Mouse (Mus musculus): ENCODE results near the gene Fermt1.
A peak's percentile ranks its signal among the peaks of the same experiment; 100 is the strongest.

Fermt1 gene

DNA sequence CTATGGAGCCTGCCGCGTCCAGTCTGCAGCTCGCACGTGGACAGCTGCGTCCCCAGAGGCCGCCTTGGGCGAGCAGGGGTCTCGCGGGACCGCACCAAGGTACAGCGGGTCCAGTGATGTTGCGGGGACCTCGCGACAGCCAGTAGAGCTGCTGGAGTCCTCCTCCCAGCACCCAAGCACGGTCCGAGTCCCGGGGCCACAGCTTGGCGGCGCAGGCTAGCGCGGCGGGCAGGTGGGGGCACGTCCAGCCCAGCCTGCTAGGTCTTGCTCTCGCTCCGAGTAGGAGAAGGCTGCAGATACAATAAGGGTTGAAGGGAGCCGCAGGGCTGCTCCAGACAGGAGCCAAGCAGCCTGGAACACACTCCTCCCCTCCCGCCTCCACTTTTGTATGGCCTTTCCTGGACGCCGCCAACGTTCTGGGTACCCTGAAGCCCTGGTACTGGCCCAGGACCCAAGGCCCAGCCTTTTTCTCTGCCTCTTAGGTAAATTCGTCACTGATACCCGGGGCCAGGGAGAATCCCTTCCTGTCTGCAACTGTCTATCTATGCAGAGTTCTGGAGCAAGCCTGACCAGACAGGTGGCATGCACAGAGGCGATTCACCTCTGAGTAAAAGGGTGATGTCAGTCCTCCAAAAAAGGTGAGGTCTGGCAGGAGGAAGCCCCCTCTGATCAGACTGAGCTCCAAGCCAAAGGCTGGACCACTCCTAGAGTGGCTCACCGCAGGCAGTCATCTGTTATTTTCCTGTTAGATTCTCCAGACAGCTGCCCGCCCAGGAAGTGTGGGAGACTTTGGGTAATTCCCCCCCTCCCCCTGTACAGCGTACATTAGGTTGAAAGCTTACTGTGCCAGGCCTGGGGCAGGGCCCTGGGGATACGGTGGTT is at the start of gene Fermt1:
Gene Fermt1, minus strand, starts transcription at position 581 of the 882 bp plus-strand sequence.
- peak; percentile 77 for DNase-seq (ENCODE audit: low spot score)

- DNase-seq (ENCODE audit: low spot score), result peak; percentile 26
Observed at GRCm38 (mm10) chr2:132992659-132993531, 47.2 kb upstream of the Fermt1 start.

- peak; percentile 19 for DNase-seq (ENCODE audit: low spot score)
Observed at GRCm38 (mm10) chr2:132989778-132990564, 44.3 kb upstream of the Fermt1 start.

- DNase-seq (ENCODE audit: low spot score), result no peak
Observed at GRCm38 (mm10) chr2:132973346-132973745, 27.6 kb upstream of the Fermt1 start.

DNA sequence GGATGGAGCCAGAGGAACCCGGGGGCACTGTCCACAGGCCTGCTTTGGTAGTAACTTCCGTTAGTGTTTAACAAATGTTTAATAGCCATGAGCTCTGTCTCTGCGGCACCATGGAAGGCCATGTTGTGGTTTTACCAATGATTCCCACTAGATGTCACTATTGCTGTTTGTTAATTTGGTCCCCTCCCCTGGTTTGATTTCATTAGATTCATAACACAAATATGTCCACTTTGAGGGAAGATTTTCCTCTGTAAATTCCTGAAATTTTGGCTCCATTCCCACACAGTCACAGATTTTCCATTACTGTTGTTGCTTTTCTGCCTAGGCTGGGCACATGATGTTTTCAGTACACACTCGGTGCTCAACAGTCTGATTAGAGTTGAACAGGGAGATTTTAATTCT is 25.1 kb upstream of the Fermt1 start:
- DNase-seq (ENCODE audit: low spot score), result no peak

GRCm38 (mm10) chr2:132957786-132958185 is 12.1 kb upstream of the Fermt1 start:
- DNase-seq (ENCODE audit: low spot score), result no peak

DNA sequence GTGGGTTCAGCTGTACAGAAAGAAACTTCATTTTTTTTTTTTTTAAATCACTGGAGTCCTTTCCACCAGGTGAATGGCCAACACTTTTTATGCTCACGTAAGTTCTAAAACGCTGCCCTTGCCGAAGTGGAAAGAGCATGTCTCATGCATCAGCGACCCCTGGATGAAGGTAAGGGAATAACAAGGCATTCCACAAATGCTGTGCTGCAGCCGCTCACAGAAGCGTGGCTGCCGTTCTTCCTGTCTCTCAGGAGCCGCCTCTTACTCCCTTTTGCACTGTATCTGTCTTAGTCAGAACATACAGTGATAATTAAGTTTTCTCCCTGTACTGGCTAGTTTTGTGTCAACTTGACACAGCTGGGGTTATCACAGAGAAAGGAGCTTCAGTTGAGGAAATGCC is 6.5 kb upstream of the Fermt1 start:
- peak; percentile 37 for DNase-seq (ENCODE audit: low spot score)

- no peak for DNase-seq (ENCODE audit: low spot score)
Observed at GRCm38 (mm10) chr2:132948174-132948573, 2.5 kb upstream of the Fermt1 start.

DNA sequence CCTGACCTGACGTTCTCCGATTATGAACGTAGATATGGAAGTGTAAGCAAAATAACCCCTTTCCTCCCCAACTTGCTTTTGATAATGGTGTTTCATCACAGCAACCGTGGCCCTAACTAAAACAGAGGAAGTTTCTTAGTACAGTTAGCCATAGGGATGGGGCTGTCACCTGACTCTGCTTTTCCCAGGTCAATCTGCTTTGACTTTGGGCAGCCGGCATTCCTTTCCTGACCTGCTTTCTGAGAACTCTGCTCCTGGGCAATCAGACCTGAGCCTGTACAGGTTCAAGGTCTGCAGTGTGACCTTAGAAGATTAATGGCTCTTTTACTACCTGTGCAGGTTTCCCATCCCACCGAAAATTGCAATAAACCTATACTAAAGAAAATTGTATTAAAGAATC is 1.3 kb upstream of the Fermt1 start:
- DNase-seq (ENCODE audit: low spot score), result no peak

DNA sequence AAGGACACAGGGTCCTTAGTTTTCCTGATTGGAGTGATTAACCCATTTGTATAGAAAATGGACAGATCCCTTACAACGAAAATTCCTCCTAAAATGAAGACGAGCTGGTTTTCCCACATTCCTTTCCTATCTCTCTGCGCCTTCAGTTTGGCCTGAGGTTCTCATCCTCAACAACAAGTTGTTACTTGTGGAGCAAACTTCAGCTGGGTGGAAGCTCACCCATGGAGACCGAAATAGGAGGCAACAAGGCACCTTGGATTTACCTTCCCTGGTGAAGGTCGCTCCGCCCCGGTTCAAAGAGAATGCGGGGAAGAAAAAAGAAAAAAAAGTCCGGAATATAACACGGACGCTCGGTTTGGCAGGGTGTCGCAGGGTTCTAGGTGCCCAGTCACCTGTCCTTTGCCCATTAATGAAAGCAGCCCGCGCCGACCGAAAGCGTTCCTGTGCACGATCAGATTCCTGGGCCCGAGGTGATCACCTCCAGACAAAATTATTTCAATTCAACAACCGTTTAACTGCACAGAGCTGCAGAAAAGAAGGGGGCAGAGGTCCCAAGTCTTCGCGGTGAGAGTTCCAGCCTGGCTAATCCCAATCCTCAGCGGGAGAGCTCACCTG is 888 bp downstream of the Fermt1 start:
- peak; percentile 17 for DNase-seq (ENCODE audit: low spot score)

DNA sequence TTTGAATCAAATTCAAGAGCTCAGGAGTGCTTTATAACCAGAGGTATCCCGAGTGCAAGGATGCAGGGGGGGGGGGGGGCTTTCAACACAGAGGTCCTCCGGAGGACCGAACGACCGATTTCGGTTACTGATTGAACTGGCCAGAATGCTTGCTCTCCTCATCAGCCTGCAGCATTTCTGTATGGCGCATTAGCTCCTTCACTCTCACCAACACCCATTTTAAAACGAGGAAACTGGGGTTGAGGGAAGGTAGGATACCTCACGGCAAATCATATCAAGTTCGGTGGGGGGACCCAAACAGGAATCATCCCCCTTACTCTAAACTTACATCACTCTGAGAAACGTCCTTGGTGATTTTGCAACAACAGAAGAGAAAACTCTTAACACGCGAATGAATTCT is 1.7 kb downstream of the Fermt1 start:
- DNase-seq (ENCODE audit: low spot score), result no peak

DNA sequence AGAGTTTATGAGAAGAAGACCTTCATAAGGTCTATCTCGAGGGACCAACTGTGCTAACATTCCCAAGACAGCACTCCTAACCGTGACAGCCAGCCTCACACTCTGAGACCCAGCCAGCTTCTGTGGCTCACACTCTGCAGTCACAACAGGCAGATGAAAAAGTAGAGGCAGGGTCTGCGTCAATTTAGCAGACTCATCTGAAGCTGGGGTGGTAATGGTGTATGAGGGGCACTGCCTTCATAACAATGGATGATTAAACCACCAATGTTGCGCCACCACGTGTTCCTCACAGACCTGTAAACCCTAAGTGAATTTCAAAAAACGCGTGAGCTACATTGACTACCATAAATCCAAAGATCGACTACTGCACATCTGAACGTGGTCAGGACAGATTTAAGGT is 2.1 kb downstream of the Fermt1 start:
- no peak for DNase-seq (ENCODE audit: low spot score)

- peak; percentile 7 for DNase-seq (ENCODE audit: low spot score)
Observed at GRCm38 (mm10) chr2:132939056-132939455, 6.7 kb downstream of the Fermt1 start.

GRCm38 (mm10) chr2:132936176-132936575 is 9.5 kb downstream of the Fermt1 start:
- no peak for DNase-seq (ENCODE audit: low spot score)

DNA sequence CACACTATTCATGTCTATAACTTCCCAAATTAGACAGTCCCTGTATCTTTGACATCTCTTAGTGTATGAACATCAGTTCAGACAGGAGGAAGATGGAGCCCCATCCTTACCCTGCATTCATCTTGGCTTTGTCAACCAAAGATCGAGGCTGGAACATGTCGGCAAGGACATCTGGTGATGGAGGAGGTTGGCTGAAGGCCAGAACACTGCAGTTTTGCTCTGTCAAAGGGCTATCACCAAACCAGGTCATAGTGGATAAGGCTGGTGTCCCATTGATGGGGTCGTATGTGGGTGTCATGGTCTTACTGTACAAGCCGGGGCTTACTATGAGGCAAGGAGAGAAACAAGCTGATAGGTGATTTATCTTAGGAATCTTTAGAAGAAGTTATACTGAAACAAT is 11.0 kb downstream of the Fermt1 start:
- no peak for DNase-seq (ENCODE audit: low spot score)

- no peak for DNase-seq (ENCODE audit: low spot score)
Observed at GRCm38 (mm10) chr2:132934142-132934541, 11.6 kb downstream of the Fermt1 start.

GRCm38 (mm10) chr2:132928999-132929398 is 16.7 kb downstream of the Fermt1 start:
- DNase-seq (ENCODE audit: low spot score), result no peak

DNA sequence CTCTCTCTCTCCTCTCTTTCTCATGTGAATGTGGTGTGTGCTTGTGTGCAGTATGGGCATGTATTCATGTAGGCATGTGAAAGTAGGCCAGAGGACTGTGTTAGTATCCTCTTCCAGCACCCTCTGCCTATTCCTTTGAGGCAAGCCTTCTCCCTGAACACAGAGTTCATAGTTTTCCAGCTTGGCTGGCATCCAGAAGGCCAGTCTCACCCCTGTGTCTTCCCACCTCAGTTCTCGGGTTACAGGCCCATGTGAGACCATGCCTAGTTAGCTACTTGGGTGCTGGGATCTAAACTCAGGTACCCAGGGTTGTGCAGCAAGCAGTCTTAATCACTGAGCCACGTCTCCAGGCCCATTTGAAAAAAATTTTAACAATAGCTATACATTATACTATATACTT is 17.8 kb downstream of the Fermt1 start:
- no peak for DNase-seq (ENCODE audit: low spot score)

DNA sequence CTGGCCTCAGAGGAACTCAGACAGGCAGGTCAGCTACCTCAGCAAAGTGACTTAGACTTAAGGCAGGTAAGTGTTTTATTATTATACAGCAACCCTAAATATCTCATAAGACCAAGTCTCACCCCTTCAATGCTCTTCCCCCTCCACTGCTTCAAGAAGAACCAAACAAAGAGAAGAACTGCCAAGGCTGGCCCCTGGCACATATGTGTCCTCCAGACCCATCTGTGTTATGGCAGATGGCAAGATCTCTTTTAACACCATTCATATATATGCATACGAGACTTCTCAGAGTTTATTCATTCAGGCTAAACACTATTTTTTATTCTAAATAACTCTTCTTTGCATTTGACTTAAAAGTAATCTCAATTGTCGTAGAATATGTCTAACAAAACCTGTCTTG is 18.4 kb downstream of the Fermt1 start:
- DNase-seq (ENCODE audit: low spot score), result no peak

GRCm38 (mm10) chr2:132923290-132924085 is 22.2 kb downstream of the Fermt1 start:
- no peak for DNase-seq (ENCODE audit: low spot score)
